Comparison of ENCODE assay signal across 18 mouse cellular contexts in genomic region chr8:64962836-64963235, GRCm38 (mm10). TPM values are rescaled to one million over a fixed set of nuclear protein-coding genes. Genes with fewer than 3 reads are reported as not detected.
DNase-seq lines count a peak whose midpoint lies in the region; ATAC-seq and TF ChIP-seq lines count a peak whose summit lies in the region.
"Had no signal": no experiment of that assay in that cellular context is flagged by ENCODE, and none has a peak within 500 bp of the region (broad histone marks: within the 10 kb centered on the region; RNA-seq: fewer than 3 reads in every experiment).

No protein-coding gene starts in this region.

- H3K9me3 ChIP-seq in liver, embryonic 11.5 days (ENCODE audit: control insufficient read depth, low read length) = no peaks in the 10 kb centered on the region
- peaks cover 5% of the 10 kb centered on the region for H3K9me3 ChIP-seq in CH12.LX (replicated peaks; ENCODE audit: low read length)
- H3K9me3 ChIP-seq: liver, embryonic 13.5 days had no signal

- no peaks in the 10 kb centered on the region for H3K27me3 ChIP-seq in liver, adult 2 months (ENCODE audit: control insufficient read depth, insufficient read depth, low read length)
- no peaks in the 10 kb centered on the region for H3K27me3 ChIP-seq in liver, embryonic 11.5 days (replicated peaks; ENCODE audit: control insufficient read depth, insufficient read depth, low read length)
- H3K27me3 ChIP-seq in CH12.LX (replicated peaks) = no peaks in the 10 kb centered on the region
- H3K27me3 ChIP-seq: liver, embryonic 13.5 days had no signal

- DNase-seq in frontal cortex, postnatal 10 days (ENCODE audit: low spot score in 2 of 2) = no peak
- DNase-seq in liver, adult 2 months (ENCODE audit: extremely low read depth, low read depth, low spot score) = peak; percentile 6
- no peak for DNase-seq in liver, embryonic 11.5 days (ENCODE audit: low spot score)
- DNase-seq in CH12.LX (ENCODE audit: extremely low read depth) = no peak
- DNase-seq in induced T-regulatory cell, adult 2 months (ENCODE audit: low read depth) = peak; percentile 38
- no peak for DNase-seq in heart, adult 8-10 months (ENCODE audit: low spot score)
- DNase-seq in thymus, postnatal 25 days = no peak
- DNase-seq: adrenal gland, postnatal 25 days; cerebellum, adult 11 months; kidney, postnatal 14 days; liver, embryonic 13.5 days; right cerebral cortex, postnatal 14 days; thymus, postnatal 14 days had no signal

- no peaks in the 10 kb centered on the region for H3K79me2 ChIP-seq in liver, adult 2 months (ENCODE audit: control insufficient read depth, insufficient read depth, low read length)
- no peaks in the 10 kb centered on the region for H3K79me2 ChIP-seq in CH12.LX (replicated peaks; ENCODE audit: control insufficient read depth, extremely low read depth, insufficient read depth, poor library complexity, severe bottlenecking)

- TF ChIP-seq CTCF in liver, adult 2 months (IDR thresholded peaks at IDR 0.05; ENCODE audit: low read depth, low read length) = no peak
- TF ChIP-seq CTCF in CH12.LX (conservative IDR thresholded peaks at IDR 0.05 in 1 of 2, IDR thresholded peaks at IDR 0.05 in 1 of 2; ENCODE audit: low read depth in 2 of 2, low read length in 2 of 2) = peak in 1 of 2 experiments; percentile 67; a peak in 2 of 4 replicates

- dilution Hi-C loops in CH12.LX (cut with MboI; ENCODE audit: extremely low pct_ligation_motif_present, extremely low pct_unique_long_range_greater_than_20kb, low sequenced_read_pairs) = no loop called here

- no peak for TF ChIP-seq POLR2A in liver, adult 2 months (IDR thresholded peaks at IDR 0.05; ENCODE audit: extremely low read depth, insufficient read depth, low read length)
- TF ChIP-seq POLR2A in CH12.LX (IDR thresholded peaks at IDR 0.05; ENCODE audit: low read depth, low read length) = no peak

- in situ Hi-C loops in CH12.LX (cut with MboI; ENCODE audit: low pct_ligation_motif_present, low pct_unique_long_range_greater_than_20kb, low sequenced_read_pairs) = loop anchor here (25.0 kb wide), 1 partner anchor 149 kb away; no protein-coding TSS in a partner anchor

- H3K27ac ChIP-seq in liver, adult 2 months (replicated peaks; ENCODE audit: insufficient read depth, low read depth, low read length) = no peak overlapping the region
- H3K27ac ChIP-seq in liver, embryonic 11.5 days (ENCODE audit: low read depth, low read length) = no peak overlapping the region
- H3K27ac ChIP-seq in CH12.LX (ENCODE audit: insufficient read depth, low read depth) = no peak overlapping the region
- H3K27ac ChIP-seq: liver, embryonic 13.5 days; macrophage had no signal

- ATAC-seq in frontal cortex, adult (ENCODE audit: low TSS enrichment) = peak; percentile 70; the same call in 1 of the 2 replicates
- no peak for ATAC-seq in liver, embryonic 11.5 days (replicated peaks; ENCODE audit: low FRiP score)

- no peak overlapping the region for H3K4me2 ChIP-seq in liver, embryonic 11.5 days
- no peak overlapping the region for H3K4me2 ChIP-seq in CH12.LX (ENCODE audit: insufficient read depth, low read depth, poor library complexity, severe bottlenecking)
- H3K4me2 ChIP-seq: heart, embryonic 11.5 days; liver, embryonic 13.5 days had no signal

- TF ChIP-seq EP300 in CH12.LX (IDR thresholded peaks at IDR 0.05; ENCODE audit: low read length) = no peak

- H3K36me3 ChIP-seq in liver, adult 2 months (ENCODE audit: control insufficient read depth, insufficient read depth, low read length) = peaks cover 20% of the 10 kb centered on the region
- no peaks in the 10 kb centered on the region; the same call in 1 of the 2 replicates for H3K36me3 ChIP-seq in liver, embryonic 11.5 days (ENCODE audit: control insufficient read depth, insufficient read depth, low read length)
- peaks cover 42 to 78% of the 10 kb centered on the region in 2 experiments for H3K36me3 ChIP-seq in CH12.LX (replicated peaks in 1 of 2; ENCODE audit: control insufficient read depth in 1 of 2, insufficient read depth in 1 of 2, low read length in 1 of 2)

- no peak overlapping the region for H3K4me3 ChIP-seq in liver, adult 2 months (ENCODE audit: insufficient read depth, low read depth, low read length)
- no peak overlapping the region for H3K4me3 ChIP-seq in liver, embryonic 11.5 days (ENCODE audit: low read depth, low read length)
- no peak overlapping the region for H3K4me3 ChIP-seq in CH12.LX (replicated peaks in 1 of 3; ENCODE audit: low read depth in 2 of 3, low read length in 2 of 3, poor library complexity in 1 of 3)
- H3K4me3 ChIP-seq: liver, embryonic 13.5 days had no signal

- H3K4me1 ChIP-seq in liver, adult 2 months (ENCODE audit: control insufficient read depth, insufficient read depth, low read length) = peaks cover 4% of the 10 kb centered on the region; the same call in 1 of the 2 replicates
- no peaks in the 10 kb centered on the region for H3K4me1 ChIP-seq in liver, embryonic 11.5 days (replicated peaks; ENCODE audit: control insufficient read depth, insufficient read depth, low read length)
- peaks cover 4 to 12% of the 10 kb centered on the region in 2 experiments; a peak in 2 of 4 replicates for H3K4me1 ChIP-seq in CH12.LX (ENCODE audit: control insufficient read depth in 1 of 2, insufficient read depth in 2 of 2)
- H3K4me1 ChIP-seq: liver, embryonic 13.5 days had no signal

- TF ChIP-seq RAD21 in CH12.LX (IDR thresholded peaks at IDR 0.05; ENCODE audit: low read depth, low read length) = peak; percentile 71

- no peak overlapping the region for H3K9ac ChIP-seq in liver, adult 2 months (ENCODE audit: low read depth, low read length)
- no peak overlapping the region for H3K9ac ChIP-seq in liver, embryonic 11.5 days (ENCODE audit: low read depth, low read length)
- no peak overlapping the region for H3K9ac ChIP-seq in CH12.LX (ENCODE audit: insufficient read depth, low read depth)
- H3K9ac ChIP-seq: liver, embryonic 13.5 days had no signal

TF ChIP-seq in CH12.LX, 34 proteins besides CTCF, POLR2A, EP300 and RAD21:
- TF ChIP-seq USF1 (IDR thresholded peaks at IDR 0.05; ENCODE audit: low read depth, low read length) (no peak), MAZ (IDR thresholded peaks at IDR 0.05; ENCODE audit: low read depth, low read length) (no peak), JUN (IDR thresholded peaks at IDR 0.05; ENCODE audit: insufficient read depth, low read depth, low read length) (no peak), NRF1 (IDR thresholded peaks at IDR 0.05; ENCODE audit: low read depth, low read length) (no peak), SMC3 (IDR thresholded peaks at IDR 0.05; ENCODE audit: low read depth, low read length) (peak; percentile 43), ELF1 (IDR thresholded peaks at IDR 0.05; ENCODE audit: low read depth, low read length) (no peak)

RNA-seq across cellular contexts. Expression of gene Tmem192, which starts 15.9 kb away (rescaled TPM):
- total RNA-seq in liver, adult 2 months (2014; rRNA removed) = 5.1 and 5.3 TPM in 2 replicates
- polyA plus RNA-seq in liver, adult 2 months (2012; rRNA removed) = 28.8 and 31.3 TPM in 2 replicates
- 25.0 and 28.0 TPM in 2 replicates for polyA plus RNA-seq in liver, embryonic 11.5 days (2014; fragmentation: Nextera tagmentation; extraction: Ambion mirVana)
- total RNA-seq in CH12.LX (2012; rRNA removed) = 17.2 and 20.6 TPM in 2 replicates
- total RNA-seq in CH12.LX (2014; rRNA removed) = 15.7 and 19.5 TPM in 2 replicates
- 69.7 and 72.1 TPM in 2 replicates for polyA plus RNA-seq in CH12.LX (2012; ENCODE audit: insufficient read length, low read depth)
- total RNA-seq in heart, adult 8-10 months (2022) = 10 to 100 TPM; 23.7 to 29.5 (median 28.3) TPM

RNA-seq across cellular contexts. Expression of gene Trim75, which starts 24.8 kb away (rescaled TPM):
- not detected in 2 replicates for total RNA-seq in liver, adult 2 months (2014; rRNA removed)
- polyA plus RNA-seq in liver, adult 2 months (2012; rRNA removed) = not detected in 2 replicates
- polyA plus RNA-seq in liver, embryonic 11.5 days (2014; fragmentation: Nextera tagmentation; extraction: Ambion mirVana) = not detected in 2 replicates
- total RNA-seq in CH12.LX (2012; rRNA removed) (not detected in 2 replicates), CH12.LX (2014; rRNA removed) (not detected in 2 replicates)
- polyA plus RNA-seq in CH12.LX (2012; ENCODE audit: insufficient read length, low read depth) = 0.07 TPM in 1 of 2 replicates, not detected in the other
- not detected for total RNA-seq in heart, adult 8-10 months (2022)
- total RNA-seq: adrenal gland, postnatal 25 days; left cerebral cortex, adult 18-20 months had no signal
- polyA plus RNA-seq: hindbrain, embryonic 11.5 days; liver, embryonic 13.5 days; macrophage had no signal

RNA-seq across cellular contexts. Expression of gene Trim61, which starts 55.5 kb away (rescaled TPM):
- total RNA-seq in liver, adult 2 months (2014; rRNA removed) = not detected in 2 replicates
- not detected in 2 replicates for polyA plus RNA-seq in liver, adult 2 months (2012; rRNA removed)
- polyA plus RNA-seq in liver, embryonic 11.5 days (2014; fragmentation: Nextera tagmentation; extraction: Ambion mirVana) = 0.15 TPM in 1 of 2 replicates, not detected in the other
- total RNA-seq in CH12.LX (2012; rRNA removed) (not detected in 2 replicates), CH12.LX (2014; rRNA removed) (not detected in 2 replicates)
- polyA plus RNA-seq in CH12.LX (2012; ENCODE audit: insufficient read length, low read depth) = not detected in 2 replicates
- not detected for total RNA-seq in heart, adult 8-10 months (2022)
- total RNA-seq: adrenal gland, postnatal 25 days; left cerebral cortex, adult 18-20 months had no signal
- polyA plus RNA-seq: hindbrain, embryonic 11.5 days; liver, embryonic 13.5 days; macrophage had no signal

RNA-seq across cellular contexts. Expression of gene Trim60, which starts 55.5 kb away (rescaled TPM):
- total RNA-seq in liver, adult 2 months (2014; rRNA removed) = not detected in 2 replicates
- not detected in 2 replicates for polyA plus RNA-seq in liver, adult 2 months (2012; rRNA removed)
- polyA plus RNA-seq in liver, embryonic 11.5 days (2014; fragmentation: Nextera tagmentation; extraction: Ambion mirVana) = not detected in 2 replicates
- total RNA-seq in CH12.LX (2012; rRNA removed) = not detected in 2 replicates
- not detected in 2 replicates for total RNA-seq in CH12.LX (2014; rRNA removed)
- not detected in 2 replicates for polyA plus RNA-seq in CH12.LX (2012; ENCODE audit: insufficient read length, low read depth)
- total RNA-seq in heart, adult 8-10 months (2022) = not detected
- total RNA-seq: adrenal gland, postnatal 25 days; left cerebral cortex, adult 18-20 months had no signal
- polyA plus RNA-seq: heart, embryonic 11.5 days; hindbrain, embryonic 11.5 days; liver, embryonic 13.5 days; macrophage had no signal

Comparison
In these comparisons a context has a peak if more than half of its experiments do, and no peak if none do; other contexts are left out.
1. DNase-seq: peak in liver, adult 2 months (single experiment) and induced T-regulatory cell, adult 2 months (single experiment); none in frontal cortex, postnatal 10 days (0 of 2), liver, embryonic 11.5 days (single experiment), CH12.LX (single experiment), heart, adult 8-10 months (single experiment) and thymus, postnatal 25 days (single experiment).